Mouse (Mus musculus): ENCODE measurements at regions not wholly inside any gene's neighbourhood (a gene's known extent, or its start where the extent isn't known, plus 50 kb on each side); places are given as distances from the start of the nearest gene placed in this dataset.
A peak's percentile ranks its signal among the peaks of the same experiment; 100 is the strongest.

- no peak for DNase-seq (ENCODE audit: low read depth, low spot score)
Observed at GRCm38 (mm10) chr8:50387189-50387588, 1543.4 kb upstream of the Tenm3 start.

- DNase-seq (ENCODE audit: low read depth, low spot score) = no peak
Observed at GRCm38 (mm10) chr8:50383697-50384096, 1539.9 kb upstream of the Tenm3 start.

- DNase-seq (ENCODE audit: low read depth, low spot score) = no peak
Observed at GRCm38 (mm10) chr8:50379745-50380144, 1536.0 kb upstream of the Tenm3 start.

GRCm38 (mm10) chr8:50373790-50374189 is 1530.0 kb upstream of the Tenm3 start:
- no peak for DNase-seq (ENCODE audit: low read depth, low spot score)

GRCm38 (mm10) chr8:50326485-50326884 is 1482.7 kb upstream of the Tenm3 start:
- no peak for DNase-seq (ENCODE audit: low read depth, low spot score)

GRCm38 (mm10) chr8:50321356-50321963 is 1477.7 kb upstream of the Tenm3 start:
- no peak for DNase-seq (ENCODE audit: low read depth, low spot score)

- DNase-seq (ENCODE audit: low read depth, low spot score) = no peak
Observed at GRCm38 (mm10) chr8:50316641-50317040, 1472.9 kb upstream of the Tenm3 start.

- no peak for DNase-seq (ENCODE audit: low read depth, low spot score)
Observed at GRCm38 (mm10) chr8:50310308-50310707, 1466.6 kb upstream of the Tenm3 start.

GRCm38 (mm10) chr8:50300316-50300715 is 1456.6 kb upstream of the Tenm3 start:
- no peak for DNase-seq (ENCODE audit: low read depth, low spot score)

GRCm38 (mm10) chr8:50293501-50293900 is 1449.8 kb upstream of the Tenm3 start:
- peak; percentile 81 for DNase-seq (ENCODE audit: low read depth, low spot score)

GRCm38 (mm10) chr8:50292158-50292557 is 1448.4 kb upstream of the Tenm3 start:
- no peak for DNase-seq (ENCODE audit: low read depth, low spot score)

GRCm38 (mm10) chr8:50276346-50276745 is 1432.6 kb upstream of the Tenm3 start:
- peak; percentile 42 for DNase-seq (ENCODE audit: low read depth, low spot score)

GRCm38 (mm10) chr8:50264757-50265156 is 1421.0 kb upstream of the Tenm3 start:
- DNase-seq (ENCODE audit: low read depth, low spot score) = no peak

Measured in brain, embryonic 18.5 days (tissue).